ENCODE assay signal across 14 mouse cellular contexts in the genomic region with DNA sequence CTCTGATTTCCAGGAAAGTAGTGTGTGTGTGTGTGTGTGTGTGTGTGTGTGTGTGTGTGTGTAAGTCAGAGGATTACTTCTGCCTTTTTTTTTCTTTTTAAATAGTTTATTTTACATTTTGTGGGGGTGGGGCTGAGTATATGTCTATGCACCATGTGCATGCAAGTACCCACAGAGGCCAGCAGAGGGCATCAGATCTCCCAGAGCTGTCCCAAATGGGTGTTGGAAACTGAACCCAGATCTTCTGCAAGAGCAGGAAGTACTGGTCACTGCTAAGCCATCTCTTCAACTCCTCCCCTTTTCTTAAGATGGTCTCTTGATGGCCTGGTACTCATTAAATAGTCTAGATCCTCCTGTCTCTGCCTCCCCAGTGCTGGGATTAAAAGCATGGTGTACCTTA. TPM values are rescaled to one million over a fixed set of nuclear protein-coding genes. Genes with fewer than 3 reads are reported as not detected.
DNase-seq lines count a peak whose midpoint lies in the region; ATAC-seq and TF ChIP-seq lines count a peak whose summit lies in the region.
"Had no signal": no experiment of that assay in that cellular context is flagged by ENCODE, and none has a peak within 500 bp of the region (broad histone marks: within the 10 kb centered on the region; RNA-seq: fewer than 3 reads in every experiment).

No protein-coding gene starts in this region.

- no peak for TF ChIP-seq EP300 in stomach, postnatal 0 days (optimal IDR thresholded peaks at IDR 0.05)

- H3K36me3 ChIP-seq in stomach, postnatal 0 days (ENCODE audit: control insufficient read depth, insufficient read depth, low read length): no peaks in the 10 kb centered on the region
- H3K36me3 ChIP-seq: embryonic facial prominence, embryonic 12.5 days had no signal

- no peak for ATAC-seq in stomach, postnatal 0 days (ENCODE audit: low FRiP score, low TSS enrichment)

- H3K4me1 ChIP-seq in lung, adult 2 months (ENCODE audit: control insufficient read depth, insufficient read depth, low read length): no peaks in the 10 kb centered on the region
- H3K4me1 ChIP-seq in bone marrow macrophage, adult 2 months (ENCODE audit: control insufficient read depth, insufficient read depth, low read length): no peaks in the 10 kb centered on the region
- H3K4me1 ChIP-seq in stomach, postnatal 0 days (replicated peaks; ENCODE audit: control insufficient read depth, insufficient read depth): no peaks in the 10 kb centered on the region
- H3K4me1 ChIP-seq: embryonic facial prominence, embryonic 12.5 days had no signal

- no peaks in the 10 kb centered on the region for H3K9me3 ChIP-seq in stomach, postnatal 0 days (ENCODE audit: control insufficient read depth, low read length)
- H3K9me3 ChIP-seq: embryonic facial prominence, embryonic 12.5 days had no signal

- H3K9ac ChIP-seq in stomach, postnatal 0 days (ENCODE audit: low read length): no peak overlapping the region
- H3K9ac ChIP-seq: embryonic facial prominence, embryonic 12.5 days had no signal

- intact Hi-C loops in left cerebral cortex, postnatal 14 days (cut with DNase I): no loop called here

- no peak overlapping the region for H3K27ac ChIP-seq in bone marrow macrophage, adult 2 months (ENCODE audit: insufficient read depth, low read depth, low read length)
- no peak overlapping the region for H3K27ac ChIP-seq in stomach, postnatal 0 days (replicated peaks)
- H3K27ac ChIP-seq: embryonic facial prominence, embryonic 12.5 days had no signal

- H3K4me3 ChIP-seq in lung, adult 2 months (replicated peaks; ENCODE audit: extremely low read depth, low read depth, low read length): no peak overlapping the region
- no peak overlapping the region for H3K4me3 ChIP-seq in bone marrow macrophage, adult 2 months (ENCODE audit: insufficient read depth, low read length)
- no peak overlapping the region for H3K4me3 ChIP-seq in stomach, postnatal 0 days (ENCODE audit: low read depth, low read length)
- H3K4me3 ChIP-seq: embryonic facial prominence, embryonic 12.5 days had no signal

- H3K27me3 ChIP-seq in stomach, postnatal 0 days (ENCODE audit: control insufficient read depth, insufficient read depth, low read length): no peaks in the 10 kb centered on the region
- H3K27me3 ChIP-seq: embryonic facial prominence, embryonic 12.5 days had no signal

- no peak overlapping the region for H3K4me2 ChIP-seq in stomach, postnatal 0 days (replicated peaks; ENCODE audit: low read depth)
- H3K4me2 ChIP-seq: embryonic facial prominence, embryonic 12.5 days had no signal

- DNase-seq in adrenal gland, postnatal 10 days: peak; percentile 6
- no peak for DNase-seq in adrenal gland, postnatal 4 days (ENCODE audit: low spot score in 2 of 2)
- no peak for DNase-seq in lung, adult 2 months
- DNase-seq in lung, postnatal 25 days (ENCODE audit: low spot score): no peak
- DNase-seq in stomach, postnatal 0 days (ENCODE audit: low spot score): no peak
- DNase-seq in urinary bladder, postnatal 4 days (ENCODE audit: low spot score in 2 of 2): no peak
- DNase-seq in left cerebral cortex, postnatal 14 days (ENCODE audit: low spot score in 2 of 2): no peak
- DNase-seq: gastrocnemius, postnatal 14 days; midbrain, embryonic 14.5 days; right cerebral cortex, adult 18-20 months had no signal

- peak; percentile 45; the same call in 1 of the 2 replicates for TF ChIP-seq CTCF in lung, adult 2 months (IDR thresholded peaks at IDR 0.05; ENCODE audit: insufficient read depth, low read length)
- TF ChIP-seq CTCF in bone marrow macrophage, adult 2 months (IDR thresholded peaks at IDR 0.05; ENCODE audit: low read depth, low read length): peak; percentile 39; the same call in 1 of the 2 replicates
- peak; percentile 53 for TF ChIP-seq CTCF in stomach, postnatal 0 days (IDR thresholded peaks at IDR 0.05; ENCODE audit: low read depth)

- TF ChIP-seq POLR2A in lung, adult 2 months (IDR thresholded peaks at IDR 0.05; ENCODE audit: borderline replicate concordance, extremely low read depth, low read depth, low read length): no peak
- no peak for TF ChIP-seq POLR2A in bone marrow macrophage, adult 2 months (IDR thresholded peaks at IDR 0.05; ENCODE audit: borderline replicate concordance, low read depth, low read length)

RNA-seq across cellular contexts. Expression of a gene that starts 24.8 kb away (rescaled TPM):
- total RNA-seq in adrenal gland, postnatal 10 days (2021): not detected
- total RNA-seq in adrenal gland, postnatal 4 days (2021): not detected
- not detected in 2 replicates for polyA plus RNA-seq in lung, adult 2 months (2012; rRNA removed)
- polyA plus RNA-seq in bone marrow macrophage, adult 2 months (2012; ENCODE audit: insufficient read depth, insufficient read length, missing spikeins): not detected in 2 replicates
- 0.16 and 0.23 TPM in 2 replicates for polyA plus RNA-seq in stomach, postnatal 0 days (2015; fragmentation: Nextera tagmentation; extraction: Ambion mirVana)
- 1 to 10 TPM; 1.9 to 2.2 TPM for total RNA-seq in left cerebral cortex, postnatal 14 days (2021)
- total RNA-seq: gastrocnemius, postnatal 14 days had no signal
- polyA plus RNA-seq: C2C12; embryonic facial prominence, embryonic 12.5 days; limb, embryonic 11.5 days; midbrain, embryonic 14.5 days had no signal

RNA-seq across cellular contexts. Expression of a gene that starts 36.6 kb away (rescaled TPM):
- total RNA-seq in adrenal gland, postnatal 10 days (2021): 10 to 100 TPM; 56.7 to 56.9 TPM
- total RNA-seq in adrenal gland, postnatal 4 days (2021): 10 to 100 TPM; 74.8 to 76.8 TPM
- polyA plus RNA-seq in lung, adult 2 months (2012; rRNA removed): 8.3 and 13.4 TPM in 2 replicates
- polyA plus RNA-seq in bone marrow macrophage, adult 2 months (2012; ENCODE audit: insufficient read depth, insufficient read length, missing spikeins): 65.0 and 71.9 TPM in 2 replicates
- polyA plus RNA-seq in stomach, postnatal 0 days (2015; fragmentation: Nextera tagmentation; extraction: Ambion mirVana): 57.1 and 59.6 TPM in 2 replicates
- total RNA-seq in left cerebral cortex, postnatal 14 days (2021): 10 to 100 TPM; 44.7 to 47.3 TPM

RNA-seq across cellular contexts. Expression of a gene that starts 49.0 kb away (rescaled TPM):
- 10 to 100 TPM; 21.9 to 24.4 TPM for total RNA-seq in adrenal gland, postnatal 10 days (2021)
- 10 to 100 TPM; 26.1 to 26.2 TPM for total RNA-seq in adrenal gland, postnatal 4 days (2021)
- polyA plus RNA-seq in lung, adult 2 months (2012; rRNA removed): 20.1 and 24.2 TPM in 2 replicates
- 2.9 and 3.8 TPM in 2 replicates for polyA plus RNA-seq in bone marrow macrophage, adult 2 months (2012; ENCODE audit: insufficient read depth, insufficient read length, missing spikeins)
- polyA plus RNA-seq in stomach, postnatal 0 days (2015; fragmentation: Nextera tagmentation; extraction: Ambion mirVana): 3.8 and 4.1 TPM in 2 replicates
- total RNA-seq in left cerebral cortex, postnatal 14 days (2021): 100 to 1,000 TPM; 150 to 166 TPM

Comparison
In these comparisons a context has a peak if more than half of its experiments do, and no peak if none do; other contexts are left out.
1. RNA of a gene that starts 49.0 kb away (total RNA-seq): 150 to 166 TPM in left cerebral cortex, postnatal 14 days; 26.1 to 26.2 TPM in adrenal gland, postnatal 4 days and 21.9 to 24.4 TPM in adrenal gland, postnatal 10 days; every median in the first group is over 4 times any median in the second.
2. Peak in every context shown above with its lines, with median percentiles within 50 percentile points of each other: CTCF ChIP-seq.